Mouse (Mus musculus): ENCODE results near the gene Zfpm1.

Gene Zfpm1

DNA sequence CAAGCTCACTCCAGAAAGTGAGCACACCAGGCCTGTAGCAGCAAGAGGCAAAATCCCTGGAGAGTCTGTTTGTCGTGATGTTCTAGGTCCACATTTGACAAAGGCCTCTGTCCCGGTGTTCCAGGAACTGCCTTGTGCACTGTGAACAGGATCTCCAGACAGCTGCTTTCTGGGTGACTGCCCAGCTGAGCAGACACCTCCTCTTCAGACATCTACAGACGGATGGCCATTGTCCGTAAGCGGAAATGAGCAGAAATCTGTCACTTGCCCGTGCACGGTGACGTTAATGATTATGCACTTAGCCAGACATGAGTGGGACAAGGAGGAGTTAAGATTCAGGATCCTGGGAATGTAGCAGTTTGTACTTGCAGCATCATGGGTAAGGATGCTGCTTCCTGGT is 72.2 kb downstream of the Zfpm1 start:
- DNase-seq = no peak

- DNase-seq = peak; percentile 58
Measured at GRCm38 (mm10) chr8:122355642-122356606, 74.0 kb downstream of the Zfpm1 start.

DNA sequence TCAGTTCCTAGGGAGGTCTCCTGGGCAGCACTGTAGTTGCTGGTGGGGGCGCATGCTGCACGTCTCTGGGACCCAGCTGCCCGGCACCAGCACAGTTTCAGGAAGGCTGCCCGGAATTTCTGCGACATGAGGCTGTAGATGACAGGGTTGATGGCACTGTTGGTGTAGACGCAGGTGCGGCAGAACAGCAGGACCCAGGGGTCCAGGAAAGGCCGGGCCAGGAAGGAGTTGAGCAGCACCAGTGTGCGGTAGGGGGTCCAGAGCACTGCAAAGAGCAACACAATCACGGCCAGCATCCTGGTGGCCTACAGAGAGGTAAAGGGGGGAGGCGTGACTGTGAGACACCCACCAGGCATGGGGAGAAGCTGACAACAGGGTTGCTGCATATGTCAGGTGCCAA is 75.3 kb downstream of the Zfpm1 start:
- no peak for DNase-seq

DNA sequence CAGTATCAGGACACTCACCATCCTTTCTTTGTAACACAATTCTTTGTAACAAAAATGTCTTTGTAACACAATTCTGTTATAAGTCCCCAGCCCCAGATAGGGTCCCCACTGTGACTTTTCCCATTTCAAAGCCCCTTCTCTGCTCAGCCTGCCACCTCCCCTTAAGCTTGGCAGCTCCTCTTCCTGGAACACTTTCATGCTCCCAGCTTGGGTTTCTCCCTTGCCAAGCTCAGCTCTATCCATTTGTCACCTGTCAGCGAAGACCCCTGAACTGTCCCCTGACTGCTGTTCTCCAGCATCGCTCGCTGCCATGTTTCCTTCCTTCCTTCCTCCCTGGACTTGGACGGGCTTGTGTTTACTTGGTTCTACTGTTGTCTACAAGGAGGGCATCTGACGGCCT is 75.7 kb downstream of the Zfpm1 start:
- DNase-seq = no peak

- DNase-seq = no peak
Measured at GRCm38 (mm10) chr8:122359111-122359775, 77.3 kb downstream of the Zfpm1 start.

DNA sequence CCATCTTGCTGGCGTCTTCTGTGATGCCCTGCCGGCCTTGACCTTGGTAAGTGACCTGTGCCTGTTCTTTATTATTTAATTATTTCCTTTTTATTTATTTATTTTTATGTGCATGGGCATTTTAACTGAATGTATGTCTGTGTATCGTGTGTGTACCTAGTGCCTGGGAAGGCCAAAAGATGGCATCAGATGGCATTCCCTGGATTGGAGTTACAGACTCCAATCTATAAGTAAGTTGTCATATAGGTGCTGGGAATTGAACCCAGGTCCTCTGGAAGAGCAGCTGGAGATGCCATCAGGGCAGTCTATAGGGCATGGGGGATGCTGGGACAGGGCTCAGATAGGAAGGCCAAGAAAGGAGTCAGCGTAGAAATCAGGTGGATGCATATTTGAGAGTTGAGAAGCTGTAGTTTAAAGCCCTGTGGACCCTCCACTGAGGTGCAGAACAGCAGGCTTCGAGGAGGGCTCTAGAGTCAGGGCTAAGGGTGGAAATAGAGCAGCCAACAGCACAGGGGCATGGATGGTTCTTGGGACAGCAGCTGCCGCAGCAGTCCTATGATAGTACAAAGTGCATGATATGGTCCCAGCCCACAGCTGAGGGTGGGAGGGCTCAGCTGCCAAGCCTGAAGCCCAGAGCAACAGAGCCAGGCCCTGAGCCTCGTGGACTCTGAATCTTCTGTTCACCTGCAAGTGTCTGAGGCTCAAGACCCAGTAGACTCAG is 78.9 kb downstream of the Zfpm1 start, which contains the start of gene Trhr2:
Gene Trhr2 (minus strand): TSS at position 51 of the 721 bp plus-strand sequence.
- DNase-seq = no peak

DNA sequence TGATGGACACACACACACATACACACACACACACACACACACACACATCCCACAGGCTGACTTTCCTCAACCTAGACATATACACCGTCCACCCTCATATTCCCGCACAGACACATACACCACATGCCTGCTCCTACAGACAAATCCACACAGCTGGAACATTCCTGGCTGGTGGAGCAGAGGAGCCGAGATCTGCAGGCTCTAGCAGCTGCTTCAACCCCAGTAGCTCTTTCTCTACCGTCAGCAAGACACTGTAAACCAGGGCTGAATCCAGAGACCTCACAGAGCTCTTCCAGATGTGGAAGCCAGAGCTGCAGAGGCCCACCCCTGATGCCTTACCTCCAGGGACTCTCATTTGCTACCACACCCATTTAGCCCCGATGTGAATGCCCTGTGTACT is 80.3 kb downstream of the Zfpm1 start:
- no peak for DNase-seq

- DNase-seq = no peak
Measured at GRCm38 (mm10) chr8:122362967-122363366, 81.0 kb downstream of the Zfpm1 start.

DNA sequence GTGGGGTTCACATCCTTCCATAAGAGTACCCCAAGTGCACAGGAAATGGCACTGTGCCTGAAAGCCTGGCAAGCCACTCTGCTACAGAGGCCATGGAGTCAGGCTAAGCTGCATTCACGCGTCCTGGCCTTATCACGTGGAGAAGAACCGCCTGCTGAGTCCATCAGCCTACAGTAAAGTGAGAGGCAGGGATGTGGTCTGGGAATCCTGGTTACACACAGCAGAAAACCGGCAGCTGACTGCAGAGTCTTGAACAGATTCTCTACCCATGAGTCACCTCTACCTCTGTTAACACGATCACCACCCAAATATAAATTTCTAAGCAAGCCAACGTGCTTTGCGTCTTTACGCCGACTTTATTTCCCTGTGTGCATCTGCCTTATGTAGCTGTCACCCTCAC is 86.6 kb downstream of the Zfpm1 start:
- DNase-seq = no peak

GRCm38 (mm10) chr8:122369665-122370064 is 87.7 kb downstream of the Zfpm1 start:
- DNase-seq = peak; percentile 48

GRCm38 (mm10) chr8:122371706-122372105 is 89.8 kb downstream of the Zfpm1 start:
- DNase-seq = no peak

DNA sequence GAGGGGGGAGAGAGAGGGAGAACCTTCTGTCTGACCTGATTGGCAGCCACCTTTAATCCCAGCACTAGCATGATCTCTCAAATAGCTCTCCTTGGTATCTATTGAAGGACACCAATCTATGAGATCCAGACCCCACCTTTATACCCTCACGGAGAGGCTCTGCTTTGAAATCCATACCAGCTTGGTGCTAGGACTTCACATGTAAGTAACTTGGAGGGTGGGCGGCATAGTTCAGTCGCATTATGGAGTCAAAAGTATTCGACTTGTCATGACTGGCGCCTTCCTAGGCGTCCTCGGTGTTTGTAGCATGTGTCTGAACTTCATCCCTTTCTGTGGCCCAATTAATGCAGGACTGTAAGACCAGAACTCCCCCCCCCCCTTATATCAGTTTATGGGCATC is 93.4 kb downstream of the Zfpm1 start:
- no peak for DNase-seq

DNA sequence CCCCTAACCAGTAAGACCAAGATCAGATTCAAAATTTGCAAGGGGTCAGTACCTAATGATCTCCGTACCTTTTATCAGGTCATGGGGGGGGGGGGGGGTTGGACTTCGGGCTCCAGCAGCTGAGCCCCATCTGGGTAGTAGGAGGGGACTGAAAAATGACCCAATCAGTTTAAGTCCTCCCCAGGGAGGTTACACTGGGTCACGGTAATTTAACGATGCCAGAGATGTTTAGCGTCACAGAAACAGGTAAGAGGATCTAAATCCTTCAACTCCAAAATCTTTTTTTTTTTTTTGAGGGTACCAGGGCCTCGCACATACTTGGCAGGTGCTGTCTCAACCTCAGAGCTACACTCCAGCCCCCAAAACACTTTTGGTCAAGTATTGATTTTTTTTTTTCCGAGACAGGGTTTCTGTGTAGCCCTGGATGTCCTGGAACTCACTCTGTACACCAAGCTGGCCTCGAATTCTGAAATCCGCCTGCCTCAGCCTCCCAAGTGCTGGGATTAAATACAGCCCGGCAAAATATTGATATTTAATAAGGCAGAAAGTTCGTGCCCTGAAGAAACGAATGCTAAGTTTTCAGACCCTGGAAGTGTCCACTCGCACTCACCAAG is 93.9 kb downstream of the Zfpm1 start:
- no peak for DNase-seq

DNA sequence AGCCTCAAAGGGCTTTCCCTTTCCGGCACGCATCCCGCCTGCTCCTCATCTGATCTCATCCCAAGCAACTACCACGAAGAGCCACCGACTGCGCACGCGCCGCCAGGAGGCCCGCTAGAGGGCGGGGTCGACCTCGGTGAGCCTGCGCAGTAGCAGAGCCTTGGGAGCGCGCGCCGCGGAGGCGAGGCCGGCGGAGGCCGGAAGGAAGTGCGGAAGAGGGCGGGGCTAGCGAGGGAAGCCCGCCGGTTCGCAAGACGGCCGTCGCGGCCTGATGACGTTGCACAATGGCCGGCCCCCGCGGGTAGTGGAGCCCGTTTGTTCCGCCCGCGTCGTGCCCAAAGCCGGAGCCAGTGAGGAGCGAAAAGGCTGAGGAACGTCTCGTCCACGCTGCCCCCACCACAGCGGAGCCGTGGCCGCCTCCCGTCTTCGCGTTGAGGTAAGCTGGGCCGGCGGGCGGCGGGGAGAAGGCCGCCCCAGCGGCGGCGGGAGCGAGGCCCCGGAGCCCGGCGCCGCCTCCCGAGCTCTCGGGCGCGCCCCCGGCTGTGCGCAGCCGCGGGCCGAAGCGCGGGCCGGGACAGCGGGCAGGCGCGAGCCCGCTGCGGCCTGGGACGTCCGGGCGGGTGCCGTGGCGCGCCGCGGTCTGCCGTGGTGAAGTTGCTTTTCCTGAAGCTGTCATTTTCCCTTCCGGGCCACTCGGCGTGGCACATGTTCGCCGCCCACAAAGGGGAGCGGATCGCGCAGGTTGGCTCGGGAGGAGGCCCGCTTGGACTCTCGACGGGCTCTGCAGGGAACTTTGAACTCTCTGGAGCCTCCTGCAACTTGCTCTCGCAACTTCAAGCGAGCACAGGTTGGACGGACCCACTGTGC is 94.7 kb downstream of the Zfpm1 start, which contains the start of gene Zc3h18:
Gene Zc3h18 (plus strand): TSS at position 245 of the 867 bp plus-strand sequence.
- peak; percentile 98 for DNase-seq

- DNase-seq = no peak
Measured at GRCm38 (mm10) chr8:122383039-122383438, 101.1 kb downstream of the Zfpm1 start.
